Mouse (Mus musculus) liver, embryonic 14.5 days (tissue): ENCODE data around the gene Shisa5.

Experiments
- CTCF ChIP-seq: IDR thresholded peaks from 2 replicates; pipeline ENCODE4 v1.5.1; 2016; ENCODE audit warnings: antibody characterized with exemption, low read depth, control low read depth
- EP300 ChIP-seq: IDR thresholded peaks from 2 replicates; pipeline ENCODE4 v1.6.1; 2016; ENCODE audit warnings: antibody characterized with exemption, low read depth

DNA sequence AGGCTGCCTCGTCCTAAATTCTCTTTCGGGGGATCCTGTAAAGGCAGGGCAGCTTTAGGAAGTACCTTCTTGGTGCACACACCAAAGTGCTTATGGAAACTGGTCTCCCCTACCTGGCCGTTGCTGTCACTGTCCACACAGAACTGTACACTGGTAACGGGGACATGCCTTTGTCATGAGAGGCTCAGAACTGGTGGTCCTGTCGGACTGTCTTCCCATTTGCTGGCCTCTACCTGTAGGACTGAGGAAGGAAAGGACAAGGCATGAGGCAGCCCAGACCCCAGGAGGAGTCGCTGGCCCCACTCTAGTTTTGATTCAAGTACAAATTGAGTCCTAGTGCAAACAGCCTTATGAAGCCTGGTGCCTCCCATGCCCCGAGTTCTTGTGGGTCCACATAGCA is 7.4 kb upstream of the Shisa5 start:
- TF ChIP-seq CTCF (no peak), EP300 (no peak)
